Mouse (Mus musculus) urinary bladder, postnatal 0 days (tissue): Measurements from ENCODE around the gene H2-T22. TPM values are rescaled to one million over a fixed set of nuclear protein-coding genes. Genes with fewer than 3 reads are reported as not detected.

ENCODE experiments used
- polyA plus RNA-seq: library from polyadenylated mRNA; unstranded; fragments of >200 nt; fragmentation: Nextera tagmentation; extraction: Ambion mirVana; gene quantifications from 2 replicates; pipeline ENCODE4 v1.2.1, GENCODE M21; 2015

H2-T22 gene
- polyA plus RNA-seq: 32.7 and 34.7 TPM in 2 replicates

DNA sequence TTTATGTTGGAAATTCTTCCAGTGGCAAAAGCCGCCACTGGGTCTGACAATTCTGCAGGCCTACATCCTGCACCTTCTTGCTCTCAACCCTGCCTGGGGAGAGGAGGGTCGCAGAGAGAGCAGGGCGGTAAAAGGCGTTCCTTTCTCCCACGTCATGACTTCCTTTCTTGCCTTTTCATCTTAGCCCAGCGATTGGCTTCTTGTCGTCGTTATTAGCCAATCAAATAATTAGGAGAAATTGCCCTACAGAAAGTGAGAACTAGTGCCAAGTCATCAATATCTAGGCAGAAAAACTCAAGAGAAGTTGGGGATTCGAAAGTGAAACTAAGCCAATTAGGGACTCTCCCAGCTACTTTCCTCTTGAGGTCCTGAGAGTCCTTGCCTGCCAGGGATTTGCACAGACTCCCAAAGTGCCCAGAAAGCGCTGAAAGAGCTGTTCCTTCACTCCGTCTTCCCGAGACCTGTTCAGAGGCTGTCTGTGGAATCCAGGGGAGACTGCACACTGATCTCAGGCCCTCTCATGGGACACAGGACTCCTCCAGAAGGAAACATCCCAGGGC is at the start of gene H2-T22, which contains the start of gene Gm6034:
H2-T22 (minus strand) TSS at position 138 of the 560 bp plus-strand sequence.
Gm6034 (plus strand) TSS at position 352 of the 560 bp plus-strand sequence.

DNA sequence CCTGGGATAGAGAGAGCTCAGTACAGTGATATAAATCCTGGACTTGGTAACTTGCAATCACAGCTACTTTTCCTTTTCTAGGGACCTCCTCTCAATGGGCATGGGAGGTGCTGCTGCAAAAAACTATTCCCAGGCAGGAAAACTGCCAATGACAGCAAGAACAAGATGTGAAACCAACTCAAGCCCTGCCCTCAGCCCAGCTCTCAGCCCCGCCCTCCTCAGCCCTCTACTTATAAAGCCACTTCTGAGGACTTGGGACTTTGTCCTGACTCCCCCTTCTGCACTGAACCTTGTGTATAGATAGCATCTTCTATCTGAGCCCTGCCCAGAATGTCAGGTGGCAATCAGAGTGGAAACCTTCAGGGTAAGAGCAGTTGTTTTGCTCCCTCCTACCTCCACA is 15.8 kb upstream of the H2-T22 start, which contains the start of gene Gm11127:
Gm11127 (minus strand) TSS at position 10 of the 400 bp plus-strand sequence.

DNA sequence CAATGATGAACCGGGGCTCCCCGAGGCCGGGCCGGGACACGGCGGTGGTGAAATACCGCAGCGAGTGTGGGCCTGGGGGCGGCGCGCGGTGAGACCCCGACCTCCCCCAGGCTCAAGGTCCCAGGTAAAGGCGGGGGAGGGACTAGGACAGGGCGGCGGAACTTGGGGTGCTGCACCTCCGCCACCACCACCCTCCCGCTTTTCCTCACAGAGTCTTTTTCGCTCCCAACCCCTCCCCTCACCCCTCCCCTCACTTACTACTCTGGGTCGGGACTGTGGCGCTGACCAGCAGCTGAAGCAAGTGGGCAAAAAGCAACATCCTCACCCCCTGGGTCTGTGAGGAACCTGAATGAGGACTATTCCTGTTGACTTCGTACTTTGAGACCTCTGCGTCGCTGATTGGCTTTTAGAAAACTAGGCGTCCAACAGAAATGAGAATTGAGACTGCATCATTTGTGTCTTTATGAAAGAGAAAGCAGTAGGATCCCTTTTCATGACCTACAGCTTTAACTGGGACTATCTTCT is 10.1 kb downstream of the H2-T22 start, which contains the start of gene H2-T23:
H2-T23 (minus strand) TSS at position 505 of the 525 bp plus-strand sequence.

DNA sequence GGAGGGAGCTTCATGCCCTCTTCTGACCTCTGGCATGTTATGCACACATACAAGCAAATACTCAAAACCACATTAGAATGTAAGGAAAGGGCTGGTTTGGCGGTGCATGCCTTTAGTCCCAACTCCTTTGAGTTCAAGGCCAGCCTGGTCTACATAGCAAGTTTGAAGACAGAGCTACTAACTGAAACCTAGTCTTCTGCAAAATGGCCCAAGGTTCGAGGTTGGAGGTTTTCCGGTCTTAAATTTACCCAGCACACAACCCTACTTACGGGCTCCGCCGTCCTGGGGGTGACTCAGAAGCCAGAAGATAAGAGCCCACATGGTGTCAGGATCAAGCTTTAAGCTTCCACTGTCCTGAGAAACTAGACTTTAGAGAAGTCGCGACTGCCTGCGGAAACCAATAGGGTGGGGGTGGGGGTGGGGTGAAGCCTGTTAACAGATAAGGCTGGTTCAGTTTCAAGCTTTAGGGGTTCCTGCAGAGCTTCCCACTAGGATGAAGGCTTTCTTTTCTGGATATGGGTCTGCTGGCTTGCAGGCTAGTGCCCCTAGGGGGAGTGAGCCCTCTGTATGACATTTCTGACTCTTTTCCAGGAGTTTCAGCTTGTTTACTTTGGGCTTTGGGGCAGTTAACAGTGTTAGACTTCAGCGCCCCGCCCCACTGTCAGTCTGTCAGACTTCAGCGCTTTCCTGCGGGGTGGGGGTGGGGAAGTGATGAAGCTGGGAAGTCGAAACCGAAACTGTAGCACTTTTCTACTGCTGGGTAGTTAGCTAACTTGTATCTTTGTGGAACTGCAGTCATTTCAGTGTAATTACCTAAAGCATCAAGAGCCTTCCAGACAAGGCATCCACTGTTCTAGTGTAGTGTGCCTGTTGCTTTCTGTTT is 22.1 kb downstream of the H2-T22 start, which contains the start of gene H2-T24:
H2-T24 (minus strand) TSS at position 370 of the 883 bp plus-strand sequence.

Other genes with a start within 250 kb of the H2-T22 start
- 165 and 168 TPM in 2 replicates for gene Ier3, start 221.1 kb downstream of the H2-T22 start, polyA plus RNA-seq
- gene Flot1, start 219.5 kb downstream of the H2-T22 start, polyA plus RNA-seq: 123 and 125 TPM in 2 replicates
- gene Tubb5, start 204.4 kb downstream of the H2-T22 start, polyA plus RNA-seq: 388 and 491 TPM in 2 replicates
- gene Mdc1, start 201.2 kb downstream of the H2-T22 start, polyA plus RNA-seq: 2.9 and 3.6 TPM in 2 replicates
- 29.7 and 38.5 TPM in 2 replicates for gene Nrm, start 181.4 kb downstream of the H2-T22 start, polyA plus RNA-seq
- gene Ppp1r18, start 177.2 kb downstream of the H2-T22 start, polyA plus RNA-seq: 80.2 and 88.5 TPM in 2 replicates
- 15.8 and 18.3 TPM in 2 replicates for gene Dhx16, start 162.9 kb downstream of the H2-T22 start, polyA plus RNA-seq
- gene 2310061I04Rik, start 145.3 kb downstream of the H2-T22 start, polyA plus RNA-seq: 12.6 and 13.9 TPM in 2 replicates
- 19.0 and 19.2 TPM in 2 replicates for gene Atat1, start 132.7 kb downstream of the H2-T22 start, polyA plus RNA-seq
- 78.1 and 88.8 TPM in 2 replicates for gene Mrps18b, start 126.4 kb downstream of the H2-T22 start, polyA plus RNA-seq
- 13.6 and 15.3 TPM in 2 replicates for gene Ppp1r10, start 126.3 kb downstream of the H2-T22 start, polyA plus RNA-seq
- 44.1 and 56.8 TPM in 2 replicates for gene Abcf1, start 73.0 kb downstream of the H2-T22 start, polyA plus RNA-seq
- 32.5 and 34.2 TPM in 2 replicates for gene Gnl1, start 62.9 kb downstream of the H2-T22 start, polyA plus RNA-seq
- gene Prr3, start 62.5 kb downstream of the H2-T22 start, polyA plus RNA-seq: 11.1 and 12.2 TPM in 2 replicates
- 2.4 and 2.6 TPM in 2 replicates for gene H2-T24, start 22.2 kb downstream of the H2-T22 start, polyA plus RNA-seq
- 31.2 and 41.0 TPM in 2 replicates for gene H2-T23, start 9.9 kb downstream of the H2-T22 start, polyA plus RNA-seq
- 0.10 TPM in 1 of 2 replicates, not detected in the other for gene Gm6034, start 214 bp upstream of the H2-T22 start, polyA plus RNA-seq
- not detected in 2 replicates for gene Gm11127, start 15.6 kb upstream of the H2-T22 start, polyA plus RNA-seq
- gene Gm19684, start 78.9 kb upstream of the H2-T22 start, polyA plus RNA-seq: not detected in 2 replicates
- not detected in 2 replicates for gene Gm7030, start 86.7 kb upstream of the H2-T22 start, polyA plus RNA-seq
- not detected in 2 replicates for gene Gm8909, start 125.8 kb upstream of the H2-T22 start, polyA plus RNA-seq
- not detected in 2 replicates for gene H2-T3, start 147.5 kb upstream of the H2-T22 start, polyA plus RNA-seq
- gene Rpp21, start 215.3 kb upstream of the H2-T22 start, polyA plus RNA-seq: 85.5 and 95.5 TPM in 2 replicates
- 7.5 TPM in 2 replicates for gene Trim39, start 229.5 kb upstream of the H2-T22 start, polyA plus RNA-seq
- gene H2-M10.2, start 243.7 kb upstream of the H2-T22 start, polyA plus RNA-seq: not detected in 2 replicates